Comparison of ENCODE assay signal across 9 mouse cellular contexts in the genomic region with DNA sequence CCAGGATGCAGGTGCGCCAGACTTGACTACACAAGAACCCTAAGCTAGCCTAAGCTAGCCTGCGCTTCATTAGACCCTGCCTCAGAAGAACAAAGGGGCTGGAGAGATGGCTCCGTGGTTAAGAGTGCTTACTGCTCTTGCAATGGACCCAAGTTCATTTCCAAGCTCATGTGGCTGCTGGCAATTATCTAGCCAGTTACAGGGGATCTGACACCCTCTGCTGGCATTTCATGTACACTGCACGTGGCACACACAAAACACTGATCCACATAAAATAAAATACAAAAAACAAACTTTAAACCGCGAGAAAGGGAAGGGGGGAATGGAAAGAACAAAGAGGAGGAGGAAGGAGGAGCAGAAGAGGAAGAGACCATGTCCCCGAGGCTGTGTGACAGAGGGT. TPM values are rescaled to one million over a fixed set of nuclear protein-coding genes. Genes with fewer than 3 reads are reported as not detected.
DNase-seq lines count a peak whose midpoint lies in the region; ATAC-seq and TF ChIP-seq lines count a peak whose summit lies in the region.
"Had no signal": no experiment of that assay in that cellular context is flagged by ENCODE, and none has a peak within 500 bp of the region (broad histone marks: within the 10 kb centered on the region; RNA-seq: fewer than 3 reads in every experiment).

No protein-coding gene starts in this region.

- no peak overlapping the region for H3K27ac ChIP-seq in hindbrain, embryonic 11.5 days (ENCODE audit: low read depth, low read length)
- no peak overlapping the region for H3K27ac ChIP-seq in hindbrain, embryonic 13.5 days
- H3K27ac ChIP-seq in cortical plate, adult 2 months (ENCODE audit: insufficient read depth, low read length): no peak overlapping the region
- no peak overlapping the region for H3K27ac ChIP-seq in lung, postnatal 0 days (ENCODE audit: low read length)
- H3K27ac ChIP-seq: embryonic facial prominence, embryonic 13.5 days had no signal

- peak; percentile 42 for DNase-seq in hindbrain, embryonic 11.5 days (ENCODE audit: low spot score)
- DNase-seq in urinary bladder, postnatal 14 days (ENCODE audit: low spot score): peak; percentile 51
- no peak for DNase-seq in urinary bladder, postnatal 4 days (ENCODE audit: low spot score in 2 of 2)
- peak; percentile 81 for DNase-seq in lung, postnatal 0 days (ENCODE audit: low spot score)
- no peak for DNase-seq in yolk sac, embryonic 10.5 days (ENCODE audit: low spot score)
- DNase-seq in right cerebral cortex, postnatal 14 days: no peak

- 63% methylated on average over 7 of the region's 7 CpGs for WGBS in hindbrain, embryonic 11.5 days
- 65% methylated on average over 7 of the region's 7 CpGs for WGBS in hindbrain, embryonic 13.5 days
- 45% methylated on average over 7 of the region's 7 CpGs for WGBS in lung, postnatal 0 days

- no peak for TF ChIP-seq EP300 in lung, postnatal 0 days (IDR thresholded peaks at IDR 0.05)

- no peak for ATAC-seq in hindbrain, embryonic 11.5 days (ENCODE audit: low FRiP score)
- ATAC-seq in hindbrain, embryonic 13.5 days (ENCODE audit: low FRiP score): no peak
- peak; percentile 23 for ATAC-seq in lung, postnatal 0 days

- no peak overlapping the region for H3K4me2 ChIP-seq in hindbrain, embryonic 11.5 days (replicated peaks; ENCODE audit: low read depth, low read length)
- no peak overlapping the region for H3K4me2 ChIP-seq in hindbrain, embryonic 13.5 days
- H3K4me2 ChIP-seq in lung, postnatal 0 days (replicated peaks; ENCODE audit: low read depth, low read length): no peak overlapping the region
- H3K4me2 ChIP-seq: embryonic facial prominence, embryonic 13.5 days had no signal

- no peak overlapping the region for H3K4me3 ChIP-seq in hindbrain, embryonic 11.5 days (ENCODE audit: low read depth, low read length)
- H3K4me3 ChIP-seq in hindbrain, embryonic 13.5 days: no peak overlapping the region
- H3K4me3 ChIP-seq in cortical plate, adult 2 months (ENCODE audit: insufficient read depth, low read length): no peak overlapping the region
- H3K4me3 ChIP-seq in lung, postnatal 0 days (ENCODE audit: low read depth, low read length): no peak overlapping the region
- H3K4me3 ChIP-seq: embryonic facial prominence, embryonic 13.5 days had no signal

- H3K9ac ChIP-seq in hindbrain, embryonic 11.5 days (ENCODE audit: low read depth, low read length): no peak overlapping the region
- no peak overlapping the region for H3K9ac ChIP-seq in hindbrain, embryonic 13.5 days
- no peak overlapping the region for H3K9ac ChIP-seq in lung, postnatal 0 days (replicated peaks; ENCODE audit: low read depth)
- H3K9ac ChIP-seq: embryonic facial prominence, embryonic 13.5 days had no signal

- H3K4me1 ChIP-seq in hindbrain, embryonic 11.5 days (replicated peaks; ENCODE audit: control insufficient read depth, insufficient read depth, low read length): no peaks in the 10 kb centered on the region
- H3K4me1 ChIP-seq in hindbrain, embryonic 13.5 days (replicated peaks): peaks cover 7% of the 10 kb centered on the region
- no peaks in the 10 kb centered on the region for H3K4me1 ChIP-seq in cortical plate, adult 2 months (ENCODE audit: control insufficient read depth, insufficient read depth, low read length)
- H3K4me1 ChIP-seq in lung, postnatal 0 days (ENCODE audit: insufficient read depth, low read depth, low read length): no peaks in the 10 kb centered on the region

- no peaks in the 10 kb centered on the region for H3K9me3 ChIP-seq in hindbrain, embryonic 11.5 days (ENCODE audit: control insufficient read depth, low read length)
- no peaks in the 10 kb centered on the region for H3K9me3 ChIP-seq in hindbrain, embryonic 13.5 days
- no peaks in the 10 kb centered on the region for H3K9me3 ChIP-seq in lung, postnatal 0 days (ENCODE audit: low read length)
- H3K9me3 ChIP-seq: embryonic facial prominence, embryonic 13.5 days had no signal

- TF ChIP-seq POLR2A in cortical plate, adult 2 months (IDR thresholded peaks at IDR 0.05; ENCODE audit: extremely low read depth, insufficient read depth, low read length): no peak

- H3K27me3 ChIP-seq in hindbrain, embryonic 11.5 days (ENCODE audit: control insufficient read depth, insufficient read depth, low read length): no peaks in the 10 kb centered on the region
- 0 out of 2 replicates have a peak, but pooled peaks cover 4% of the 10 kb centered on the region for H3K27me3 ChIP-seq in hindbrain, embryonic 13.5 days
- no peaks in the 10 kb centered on the region for H3K27me3 ChIP-seq in lung, postnatal 0 days (replicated peaks; ENCODE audit: insufficient read depth, low read length)
- H3K27me3 ChIP-seq: embryonic facial prominence, embryonic 13.5 days had no signal

- TF ChIP-seq CTCF in cortical plate, adult 2 months (IDR thresholded peaks at IDR 0.05; ENCODE audit: extremely low read depth, insufficient read depth, low read length): peak; percentile 74
- TF ChIP-seq CTCF in lung, postnatal 0 days (IDR thresholded peaks at IDR 0.05): peak; percentile 86

- no peaks in the 10 kb centered on the region for H3K36me3 ChIP-seq in hindbrain, embryonic 11.5 days (ENCODE audit: control insufficient read depth, insufficient read depth, low read length)
- peaks cover 47% of the 10 kb centered on the region for H3K36me3 ChIP-seq in hindbrain, embryonic 13.5 days
- H3K36me3 ChIP-seq in lung, postnatal 0 days (ENCODE audit: insufficient read depth, low read length): no peaks in the 10 kb centered on the region

RNA-seq across cellular contexts. Expression of a gene that starts 15.2 kb away (rescaled TPM):
- 0.09 and 0.14 TPM in 2 replicates for polyA plus RNA-seq in hindbrain, embryonic 11.5 days (2014; fragmentation: Nextera tagmentation; extraction: Ambion mirVana)
- polyA plus RNA-seq in hindbrain, embryonic 13.5 days (2015; fragmentation: Nextera tagmentation; extraction: Ambion mirVana): 0.17 TPM in 1 of 2 replicates, not detected in the other
- 1.5 and 2.0 TPM in 2 replicates for polyA plus RNA-seq in cortical plate, adult 2 months (2012; rRNA removed)
- 0.44 and 0.57 TPM in 2 replicates for polyA plus RNA-seq in lung, postnatal 0 days (2015; fragmentation: Nextera tagmentation; extraction: Ambion mirVana)

RNA-seq across cellular contexts. Expression of a gene that starts 16.4 kb away (rescaled TPM):
- polyA plus RNA-seq in hindbrain, embryonic 11.5 days (2014; fragmentation: Nextera tagmentation; extraction: Ambion mirVana): 23.4 and 23.5 TPM in 2 replicates
- 52.2 and 56.3 TPM in 2 replicates for polyA plus RNA-seq in hindbrain, embryonic 13.5 days (2015; fragmentation: Nextera tagmentation; extraction: Ambion mirVana)
- polyA plus RNA-seq in cortical plate, adult 2 months (2012; rRNA removed): 154 and 164 TPM in 2 replicates
- 5.4 and 5.6 TPM in 2 replicates for polyA plus RNA-seq in lung, postnatal 0 days (2015; fragmentation: Nextera tagmentation; extraction: Ambion mirVana)

RNA-seq across cellular contexts. Expression of a gene that starts 28.2 kb away (rescaled TPM):
- 249 and 259 TPM in 2 replicates for polyA plus RNA-seq in hindbrain, embryonic 11.5 days (2014; fragmentation: Nextera tagmentation; extraction: Ambion mirVana)
- 681 and 687 TPM in 2 replicates for polyA plus RNA-seq in hindbrain, embryonic 13.5 days (2015; fragmentation: Nextera tagmentation; extraction: Ambion mirVana)
- polyA plus RNA-seq in cortical plate, adult 2 months (2012; rRNA removed): 162 and 169 TPM in 2 replicates
- 146 and 159 TPM in 2 replicates for polyA plus RNA-seq in lung, postnatal 0 days (2015; fragmentation: Nextera tagmentation; extraction: Ambion mirVana)

RNA-seq across cellular contexts. Expression of a gene that starts 28.9 kb away (rescaled TPM):
- polyA plus RNA-seq in hindbrain, embryonic 11.5 days (2014; fragmentation: Nextera tagmentation; extraction: Ambion mirVana): 82.7 and 85.0 TPM in 2 replicates
- 105 and 108 TPM in 2 replicates for polyA plus RNA-seq in hindbrain, embryonic 13.5 days (2015; fragmentation: Nextera tagmentation; extraction: Ambion mirVana)
- polyA plus RNA-seq in cortical plate, adult 2 months (2012; rRNA removed): 241 and 247 TPM in 2 replicates
- 36.1 and 39.4 TPM in 2 replicates for polyA plus RNA-seq in lung, postnatal 0 days (2015; fragmentation: Nextera tagmentation; extraction: Ambion mirVana)

RNA-seq across cellular contexts. Expression of a gene that starts 39.2 kb away (rescaled TPM):
- polyA plus RNA-seq in hindbrain, embryonic 11.5 days (2014; fragmentation: Nextera tagmentation; extraction: Ambion mirVana): 59.6 and 63.9 TPM in 2 replicates
- 66.7 and 68.3 TPM in 2 replicates for polyA plus RNA-seq in hindbrain, embryonic 13.5 days (2015; fragmentation: Nextera tagmentation; extraction: Ambion mirVana)
- 82.4 and 87.4 TPM in 2 replicates for polyA plus RNA-seq in cortical plate, adult 2 months (2012; rRNA removed)
- 90.4 and 96.5 TPM in 2 replicates for polyA plus RNA-seq in lung, postnatal 0 days (2015; fragmentation: Nextera tagmentation; extraction: Ambion mirVana)

Comparison
In these comparisons a context has a peak if more than half of its experiments do, and no peak if none do; other contexts are left out.
1. DNase-seq: peak in hindbrain, embryonic 11.5 days (single experiment), urinary bladder, postnatal 14 days (single experiment) and lung, postnatal 0 days (single experiment); none in urinary bladder, postnatal 4 days (0 of 2), yolk sac, embryonic 10.5 days (single experiment) and right cerebral cortex, postnatal 14 days (single experiment).